Mouse (Mus musculus) cortical plate, adult 2 months (tissue): Measurements from ENCODE around the gene Washc4. TPM values are rescaled to one million over a fixed set of nuclear protein-coding genes. Genes with fewer than 3 reads are reported as not detected.

Source experiments
- H3K27ac ChIP-seq: fragments of 200-500 bp; 2 replicates; pipeline ENCODE4 v1.5.1; 2012; ENCODE audit warnings: low read length, control low read depth, inconsistent platforms; ENCODE audit not compliant: insufficient read depth
- H3K4me1 ChIP-seq: fragments of 200-500 bp; 2 replicates; pipeline ENCODE4 v1.6.1; 2011; ENCODE audit warnings: low read length; ENCODE audit not compliant: control insufficient read depth, insufficient read depth
- H3K4me3 ChIP-seq: fragments of 200-500 bp; 2 replicates; pipeline ENCODE4 v1.5.1; 2011; ENCODE audit warnings: mild to moderate bottlenecking, low read length, control low read depth; ENCODE audit not compliant: insufficient read depth
- CTCF ChIP-seq: fragments of 200-500 bp; IDR thresholded peaks from 2 replicates; pipeline ENCODE4 v1.5.1; 2011; ENCODE audit warnings: mild to moderate bottlenecking, control low read depth, low read length; ENCODE audit not compliant: insufficient read depth; ENCODE audit errors: extremely low read depth
- POLR2A ChIP-seq: fragments of 200-500 bp; IDR thresholded peaks from 2 replicates; pipeline ENCODE4 v1.6.1; 2011; ENCODE audit warnings: mild to moderate bottlenecking, low read length, control low read depth; ENCODE audit not compliant: insufficient read depth; ENCODE audit errors: extremely low read depth
- polyA plus RNA-seq: library from polyadenylated mRNA; depleted of rRNA; stranded (reverse); fragments of >200 nt; gene quantifications from 2 replicates; pipeline ENCODE4 v1.2.3, GENCODE M21; 2012

Washc4 gene
- polyA plus RNA-seq, 1 experiment: 11.8 TPM

DNA sequence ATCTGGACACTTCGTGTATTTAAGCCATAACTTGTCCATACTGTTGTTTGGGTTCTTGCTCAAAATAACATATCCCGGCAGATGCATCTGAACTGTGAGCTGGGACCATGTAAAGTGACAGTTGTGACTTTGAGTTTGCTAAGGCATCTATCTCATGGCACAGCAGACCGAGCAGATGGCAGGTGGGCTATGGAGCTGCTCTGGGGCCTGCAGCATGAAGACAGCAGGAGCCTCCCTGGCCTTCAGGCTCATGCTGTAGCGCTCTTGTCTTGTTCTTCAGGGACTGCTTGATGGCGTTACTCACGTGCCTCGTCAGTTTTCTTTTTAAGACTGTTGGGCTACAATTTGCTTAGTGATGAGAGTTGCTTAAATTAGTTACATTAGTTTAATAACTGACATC, 49.1 kb downstream of the Washc4 start:
- Histone ChIP-seq H3K4me1 (peaks cover 2% of the 10 kb centered on the region; the same call in 1 of the 2 replicates), H3K4me3 (no peak overlapping the region), H3K27ac (no peak overlapping the region)
- TF ChIP-seq POLR2A (no peak), CTCF (no peak)

DNA sequence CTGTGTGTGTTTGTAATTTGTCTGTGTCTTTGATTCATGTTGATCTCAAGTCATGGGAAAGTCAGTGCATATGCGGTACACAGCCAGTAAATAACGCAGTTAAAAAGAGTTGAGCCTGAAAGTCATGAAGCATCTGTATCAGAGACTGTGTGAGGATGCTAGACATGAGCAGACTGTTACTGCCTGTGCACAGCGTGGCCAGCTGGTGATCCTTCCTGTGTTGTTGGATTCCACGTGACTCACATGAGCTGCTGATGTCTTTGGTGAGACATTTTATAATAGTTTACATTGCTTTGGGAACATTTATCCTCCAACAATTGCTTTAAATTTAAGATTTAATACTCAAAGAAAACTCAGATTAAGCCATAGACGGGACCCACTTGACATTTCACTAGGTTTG, 51.0 kb downstream of the Washc4 start:
- Histone ChIP-seq H3K27ac (no peak overlapping the region), H3K4me3 (no peak overlapping the region), H3K4me1 (peaks cover 2% of the 10 kb centered on the region; the same call in 1 of the 2 replicates)
- no peak for TF ChIP-seq CTCF
- TF ChIP-seq POLR2A: no peak

DNA sequence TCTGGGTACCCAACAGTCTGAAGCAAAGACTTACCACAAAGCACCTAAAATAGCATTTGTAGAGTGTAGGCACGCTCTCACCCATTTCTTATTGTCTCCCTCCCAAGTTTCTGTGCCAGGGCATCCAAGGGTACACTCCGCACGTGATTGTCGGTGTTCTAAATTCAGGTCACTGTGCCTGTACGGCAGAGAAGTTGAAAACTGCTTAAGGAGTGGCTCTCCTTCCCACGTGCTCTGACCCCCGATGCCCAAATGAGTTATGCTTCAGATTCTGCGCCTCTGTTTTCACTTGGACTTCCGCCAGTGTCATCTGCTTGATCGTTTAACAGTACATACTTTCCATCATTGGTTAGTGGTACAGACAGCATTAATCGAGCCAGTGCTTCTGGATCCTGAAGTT, 57.1 kb downstream of the Washc4 start:
- TF ChIP-seq POLR2A (no peak), CTCF (no peak)
- Histone ChIP-seq H3K27ac (no peak overlapping the region), H3K4me3 (no peak overlapping the region), H3K4me1 (peaks cover 2% of the 10 kb centered on the region; the same call in 1 of the 2 replicates)

DNA sequence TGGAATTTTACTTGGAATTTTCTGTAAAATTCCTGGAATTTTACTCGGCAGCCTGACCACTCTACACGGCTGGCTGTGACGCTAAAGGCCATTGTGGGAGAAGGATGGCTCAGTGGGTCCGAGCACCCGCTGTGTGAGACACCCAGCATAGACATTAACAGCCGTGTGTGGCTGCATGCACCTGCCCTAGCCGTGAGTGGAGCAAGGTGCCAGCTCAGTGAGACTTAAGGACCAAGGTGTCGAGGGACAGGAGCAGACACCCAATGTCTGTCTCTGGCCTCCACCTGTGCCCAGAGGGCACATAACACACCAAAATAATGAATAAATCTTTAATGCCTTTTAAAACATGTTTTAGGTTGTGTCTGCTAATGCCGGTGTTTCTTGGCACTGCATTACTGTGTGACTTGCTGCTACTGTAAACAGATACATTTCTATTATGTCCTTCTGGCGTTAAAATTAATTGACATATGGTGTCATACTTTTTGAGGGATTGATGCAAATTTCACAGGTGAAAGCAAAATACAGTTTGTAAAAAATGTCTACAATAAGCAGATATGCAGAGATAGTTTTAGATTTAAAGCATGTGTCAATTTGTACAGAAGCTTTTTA, 60.5 kb downstream of the Washc4 start:
- no peak for TF ChIP-seq CTCF
- no peak for TF ChIP-seq POLR2A
- no peak overlapping the region for H3K27ac ChIP-seq
- H3K4me3 ChIP-seq: no peak overlapping the region
- H3K4me1 ChIP-seq: peaks cover 2% of the 10 kb centered on the region; the same call in 1 of the 2 replicates

DNA sequence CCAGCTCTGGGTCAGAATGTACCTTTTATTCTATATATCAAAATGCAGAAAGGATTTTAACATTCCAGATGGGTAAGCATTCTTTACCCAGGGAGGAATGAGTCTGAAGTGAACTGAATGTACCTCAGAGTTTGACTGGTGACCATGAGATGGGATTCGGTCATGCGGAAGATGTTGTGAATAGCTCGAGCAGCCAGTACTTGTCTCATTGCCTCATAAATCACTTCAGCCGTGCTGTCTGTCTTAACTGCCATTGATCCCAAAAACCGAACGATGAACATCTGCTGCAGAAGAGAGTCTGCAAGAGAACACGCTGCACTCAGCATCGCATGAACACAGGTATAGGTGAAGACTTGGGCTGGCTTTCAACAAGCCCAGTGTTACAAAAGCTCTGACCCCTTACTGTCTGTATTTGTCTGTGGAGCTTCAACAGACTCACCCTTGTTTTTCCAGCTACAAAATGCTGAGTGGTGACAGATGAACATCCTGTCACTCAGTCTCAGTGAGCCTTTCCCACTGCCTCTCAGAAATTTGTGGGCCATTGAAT, 62.2 kb downstream of the Washc4 start:
- H3K4me3 ChIP-seq: no peak overlapping the region
- TF ChIP-seq POLR2A: no peak
- peaks cover under 1% of the 10 kb centered on the region; the same call in 1 of the 2 replicates for H3K4me1 ChIP-seq
- H3K27ac ChIP-seq: no peak overlapping the region

DNA sequence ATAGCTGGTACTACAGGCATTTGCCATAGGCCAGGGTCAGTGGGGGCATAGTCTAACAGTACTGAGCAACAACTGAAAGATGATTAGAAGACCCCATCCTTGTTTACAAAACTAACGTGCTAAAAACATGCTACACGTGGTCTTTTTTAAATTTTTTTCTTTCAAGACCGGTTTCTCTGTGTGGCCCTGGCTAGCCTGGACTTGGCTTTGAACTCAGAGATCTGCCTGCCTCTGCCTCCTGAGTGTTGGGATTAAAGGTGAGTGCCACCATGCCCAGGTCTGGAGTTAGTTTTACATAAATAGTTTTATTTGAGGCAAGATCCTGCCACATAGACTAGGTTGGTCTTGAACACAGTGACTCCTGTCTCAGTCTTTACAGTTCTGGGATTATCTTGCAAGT, 63.6 kb downstream of the Washc4 start:
- Histone ChIP-seq H3K27ac (no peak overlapping the region), H3K4me1 (no peaks in the 10 kb centered on the region), H3K4me3 (no peak overlapping the region)
- TF ChIP-seq POLR2A: no peak
- TF ChIP-seq CTCF: no peak

DNA sequence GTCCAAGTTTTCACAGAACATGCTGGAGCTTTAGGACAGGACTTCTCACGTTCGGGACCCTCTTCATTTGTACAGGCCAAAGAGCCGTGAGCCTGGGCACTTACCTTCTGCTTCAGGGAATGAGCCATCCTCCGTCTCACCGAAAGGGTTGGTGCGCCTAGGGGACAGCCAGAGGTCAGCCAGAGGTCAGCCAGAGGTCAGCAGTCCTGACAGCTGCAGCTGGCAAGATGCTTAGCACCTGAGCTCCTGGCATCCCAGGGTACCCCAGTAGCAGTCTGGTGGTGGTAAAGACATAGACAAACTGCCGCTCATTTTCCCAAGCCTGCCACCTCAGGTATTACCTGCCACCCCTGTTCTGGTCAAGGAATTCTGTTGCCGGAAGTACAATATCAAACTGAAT, 65.0 kb downstream of the Washc4 start:
- H3K27ac ChIP-seq: no peak overlapping the region
- H3K4me1 ChIP-seq: no peaks in the 10 kb centered on the region
- H3K4me3 ChIP-seq: no peak overlapping the region
- TF ChIP-seq POLR2A (no peak), CTCF (no peak)

DNA sequence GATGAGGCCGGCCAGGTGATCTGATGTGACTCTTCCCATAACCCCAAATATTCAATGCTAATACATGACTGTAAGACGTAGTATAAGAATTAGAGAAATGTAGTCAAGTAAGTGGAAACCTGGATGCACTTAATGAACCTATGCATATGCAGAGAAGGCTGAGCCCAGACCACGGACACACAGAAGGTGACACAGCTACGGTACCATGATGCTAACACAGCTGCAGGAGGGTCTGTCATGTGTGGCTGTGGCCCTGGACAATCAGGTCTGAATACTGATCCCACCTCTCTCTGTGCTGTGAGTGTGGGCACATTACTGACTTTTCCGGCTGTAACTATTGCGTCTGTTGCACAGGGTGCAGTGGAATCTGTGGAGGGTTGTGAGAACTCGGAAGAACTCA, 67.0 kb downstream of the Washc4 start:
- TF ChIP-seq POLR2A (no peak), CTCF (no peak)
- H3K4me3 ChIP-seq: no peak overlapping the region
- no peak overlapping the region for H3K27ac ChIP-seq
- H3K4me1 ChIP-seq: no peaks in the 10 kb centered on the region

DNA sequence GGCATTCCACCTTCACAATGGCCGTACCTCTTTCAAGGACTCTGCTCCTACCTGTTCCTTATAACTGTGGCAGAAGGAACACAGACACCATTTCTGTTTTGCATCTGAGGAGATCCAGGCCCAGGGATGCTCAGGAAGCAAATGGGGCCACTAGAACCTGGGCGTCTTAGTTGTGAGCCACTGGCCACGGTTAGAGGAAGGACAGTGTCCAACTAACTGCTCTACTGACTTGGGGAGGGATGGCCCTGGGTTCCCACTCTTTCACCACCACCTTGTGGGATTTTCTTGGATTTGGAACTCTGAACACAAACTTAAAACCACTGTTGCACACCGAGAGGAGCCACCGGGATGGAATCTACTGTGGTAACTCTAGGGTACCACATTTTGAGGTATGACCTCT, 68.3 kb downstream of the Washc4 start:
- H3K4me1 ChIP-seq: no peaks in the 10 kb centered on the region
- TF ChIP-seq CTCF (no peak), POLR2A (no peak)
- no peak overlapping the region for H3K4me3 ChIP-seq
- H3K27ac ChIP-seq: no peak overlapping the region

DNA sequence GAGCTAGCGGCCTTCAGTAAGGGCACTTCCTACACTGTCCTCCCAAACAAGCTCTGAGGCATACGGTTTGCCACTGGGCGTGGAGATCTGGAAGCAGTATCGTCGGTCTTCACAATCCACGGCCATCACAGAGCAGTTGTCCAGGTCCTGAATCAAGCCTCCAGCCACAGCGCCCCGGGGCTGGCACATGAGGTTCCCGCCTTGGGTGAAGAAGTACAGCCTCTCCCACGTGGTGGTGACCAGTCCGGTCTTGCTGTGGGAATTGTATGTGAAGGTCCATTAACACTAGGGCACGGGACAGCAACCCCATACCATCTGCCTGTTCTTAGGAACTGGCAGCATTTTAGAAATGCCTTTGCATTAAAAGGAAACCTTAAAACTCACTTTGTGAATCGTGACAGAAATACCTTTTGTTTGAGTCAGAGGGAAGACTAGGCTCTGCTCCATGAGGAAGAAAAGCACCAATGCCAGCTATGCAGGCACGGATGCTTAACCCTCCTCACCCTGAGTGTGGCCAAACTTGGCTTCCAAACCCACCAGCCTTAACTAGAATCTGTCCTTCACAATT, 69.2 kb downstream of the Washc4 start:
- Histone ChIP-seq H3K4me1 (no peaks in the 10 kb centered on the region), H3K27ac (no peak overlapping the region), H3K4me3 (no peak overlapping the region)
- TF ChIP-seq CTCF: no peak
- TF ChIP-seq POLR2A: no peak

DNA sequence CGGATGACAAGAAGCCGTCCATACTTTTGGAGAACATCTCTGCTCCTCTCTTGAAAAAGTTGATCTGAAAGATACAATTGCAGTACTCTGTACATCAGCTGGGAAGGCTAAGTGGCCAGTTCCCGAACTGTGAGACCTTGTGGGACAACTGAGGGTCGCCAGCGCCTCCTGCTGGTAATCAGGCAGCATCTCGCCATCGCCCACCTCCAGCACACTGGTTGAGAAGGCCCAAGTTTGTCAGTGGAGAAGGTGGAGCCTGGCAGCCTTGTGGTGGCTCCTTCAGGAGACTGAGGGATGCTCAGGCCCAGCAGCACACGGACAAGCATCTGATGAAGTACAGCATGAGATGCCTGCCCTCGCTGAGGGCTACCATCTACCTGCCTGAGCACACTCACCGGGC, 73.8 kb downstream of the Washc4 start:
- no peak overlapping the region for H3K4me3 ChIP-seq
- H3K27ac ChIP-seq: no peak overlapping the region
- peak; percentile 43 for TF ChIP-seq CTCF
- no peak for TF ChIP-seq POLR2A
- no peaks in the 10 kb centered on the region for H3K4me1 ChIP-seq
